Mouse (Mus musculus) brain, adult 2 months (tissue): ENCODE measurements at regions not wholly inside any gene's neighbourhood (a gene's known extent, or its start where the extent isn't known, plus 50 kb on each side); places are given as distances from the start of the nearest gene placed in this dataset.
"Not testable (repeated sequence)": the region's sequence is repeated elsewhere in the genome, so short reads cannot be mapped to it uniquely, and the experiment has no call there.

Source experiments
- DNase-seq: peaks from one replicate; pipeline ENCODE4 v3.0.0; 2011; ENCODE audit warnings: low read depth, low spot score

- no peak for DNase-seq
Measured at GRCm38 (mm10) chr5:129353549-129353948, 147.5 kb upstream of the Sfswap start.

GRCm38 (mm10) chr5:129354877-129355276 is 146.1 kb upstream of the Sfswap start:
- no peak for DNase-seq

- peak; percentile 93 for DNase-seq
Measured at GRCm38 (mm10) chr5:129361527-129361926, 139.5 kb upstream of the Sfswap start.

- DNase-seq = no peak
Measured at GRCm38 (mm10) chr5:129363189-129363588, 137.8 kb upstream of the Sfswap start.

- DNase-seq = no peak
Measured at GRCm38 (mm10) chr5:129365026-129365425, 136.0 kb upstream of the Sfswap start.

GRCm38 (mm10) chr5:129367266-129367665 is 133.8 kb upstream of the Sfswap start:
- peak; percentile 66 for DNase-seq

- no peak for DNase-seq
Measured at GRCm38 (mm10) chr5:129380861-129381260, 120.2 kb upstream of the Sfswap start.

GRCm38 (mm10) chr5:129384976-129385375 is 116.0 kb upstream of the Sfswap start:
- DNase-seq = peak; percentile 72

- DNase-seq = not testable (repeated sequence)
Measured at GRCm38 (mm10) chr5:129385965-129386643, 114.9 kb upstream of the Sfswap start.

GRCm38 (mm10) chr5:129386671-129387070 is 114.3 kb upstream of the Sfswap start:
- not testable (repeated sequence) for DNase-seq

GRCm38 (mm10) chr5:129387301-129387700 is 113.7 kb upstream of the Sfswap start:
- no peak for DNase-seq

GRCm38 (mm10) chr5:129390921-129391371 is 110.1 kb upstream of the Sfswap start:
- DNase-seq = peak; percentile 95

- DNase-seq = no peak
Measured at GRCm38 (mm10) chr5:129393150-129393549, 107.9 kb upstream of the Sfswap start.

- DNase-seq = peak; percentile 90
Measured at GRCm38 (mm10) chr5:129393606-129394255, 107.3 kb upstream of the Sfswap start.

GRCm38 (mm10) chr5:129394416-129394815 is 106.6 kb upstream of the Sfswap start:
- peak; percentile 66 for DNase-seq

GRCm38 (mm10) chr5:129397311-129397710 is 103.7 kb upstream of the Sfswap start:
- no peak for DNase-seq

- peak; percentile 63 for DNase-seq
Measured at GRCm38 (mm10) chr5:129406259-129406658, 94.8 kb upstream of the Sfswap start.

GRCm38 (mm10) chr5:129409440-129410004 is 91.5 kb upstream of the Sfswap start:
- DNase-seq = peak; percentile 56

GRCm38 (mm10) chr5:129412161-129412560 is 88.9 kb upstream of the Sfswap start:
- no peak for DNase-seq

- no peak for DNase-seq
Measured at GRCm38 (mm10) chr5:129414960-129415706, 85.9 kb upstream of the Sfswap start.

- DNase-seq = peak; percentile 89
Measured at GRCm38 (mm10) chr5:129416425-129416824, 84.6 kb upstream of the Sfswap start.

- peak; percentile 62 for DNase-seq
Measured at GRCm38 (mm10) chr5:129417516-129417915, 83.5 kb upstream of the Sfswap start.
